Mouse (Mus musculus) C2C12 (cell line): Measurements from ENCODE around the gene Parp9. TPM values are rescaled to one million over a fixed set of nuclear protein-coding genes. Genes with fewer than 3 reads are reported as not detected.
"Not testable (repeated sequence)": the region's sequence is repeated elsewhere in the genome, so short reads cannot be mapped to it uniquely, and the experiment has no call there.

Experiments used
- H3K27me3 ChIP-seq: one replicate; pipeline ENCODE4 v1.6.1; 2011; ENCODE audit not compliant: control insufficient read depth, insufficient read depth, insufficient read length
- H3K36me3 ChIP-seq: one replicate; pipeline ENCODE4 v1.6.1; 2011; ENCODE audit not compliant: control insufficient read depth, insufficient read depth
- H3K4me3 ChIP-seq: one replicate; pipeline ENCODE4 v1.5.1; 2011; ENCODE audit warnings: mild to moderate bottlenecking, control low read depth; ENCODE audit not compliant: poor library complexity, insufficient read depth, severe bottlenecking
- H3K79me2 ChIP-seq: one replicate; pipeline ENCODE4 v1.6.1; 2011; ENCODE audit not compliant: control insufficient read depth, insufficient read depth
- H3K79me3 ChIP-seq: one replicate; pipeline ENCODE4 v1.6.1; 2011; ENCODE audit warnings: low read depth, control low read depth
- H3ac ChIP-seq: one replicate; pipeline ENCODE3; 2011; ENCODE audit warnings: low read depth; ENCODE audit not compliant: control insufficient read depth, insufficient read length
- CEBPB ChIP-seq: IDR thresholded peaks from one replicate; pipeline ENCODE4 v1.6.1; 2011; ENCODE audit warnings: low read depth, mild to moderate bottlenecking, control low read depth, moderate library complexity
- CTCF ChIP-seq: IDR thresholded peaks from one replicate; pipeline ENCODE4 v1.5.1; 2011; ENCODE audit not compliant: control insufficient read depth, insufficient read depth, insufficient read length
- FOSL1 ChIP-seq: IDR thresholded peaks from one replicate; pipeline ENCODE4 v1.8.0; 2011; ENCODE audit warnings: mild to moderate bottlenecking, low read length; ENCODE audit not compliant: poor library complexity, insufficient read depth, severe bottlenecking
- MAX ChIP-seq: IDR thresholded peaks from one replicate; pipeline ENCODE4 v1.6.1; 2011; ENCODE audit warnings: mild to moderate bottlenecking, control low read depth
- MYOD1 ChIP-seq: IDR thresholded peaks from one replicate; pipeline ENCODE4 v1.6.1; 2011; ENCODE audit warnings: low read depth; ENCODE audit not compliant: control insufficient read depth, insufficient read length
- MYOG ChIP-seq: IDR thresholded peaks from one replicate; pipeline ENCODE4 v1.6.1; 2011; ENCODE audit not compliant: control insufficient read depth, insufficient read length; ENCODE audit errors: extremely low read depth
- USF1 ChIP-seq: IDR thresholded peaks from one replicate; pipeline ENCODE4 v1.6.1; 2011; ENCODE audit warnings: low read depth, mild to moderate bottlenecking, control low read depth, moderate library complexity
- polyA plus RNA-seq: library from polyadenylated mRNA; unstranded; fragments of >200 nt; fragmentation: generic; extraction: Trizol; gene quantifications from one replicate; pipeline ENCODE4 v1.2.1, GENCODE M21; 2012; ENCODE audit warnings: missing spikeins

Gene Parp9
- polyA plus RNA-seq, 1 experiment = 0.66 TPM

GRCm38 (mm10) chr16:35993316-35993715, 55.0 kb downstream of the Parp9 start:
- H3ac ChIP-seq = no peak overlapping the region
- no peaks in the 10 kb centered on the region for H3K36me3 ChIP-seq
- H3K27me3 ChIP-seq = no peaks in the 10 kb centered on the region
- H3K4me3 ChIP-seq = no peak overlapping the region
- TF ChIP-seq MAX (no peak), MYOG (no peak), CTCF (no peak), USF1 (no peak), CEBPB (no peak), FOSL1 (no peak)
- H3K79me3 ChIP-seq = peaks cover 89% of the 10 kb centered on the region
- H3K79me2 ChIP-seq = peaks cover 100% of the 10 kb centered on the region

GRCm38 (mm10) chr16:35998852-35999251, 60.6 kb downstream of the Parp9 start:
- peaks cover 49% of the 10 kb centered on the region for H3K79me3 ChIP-seq
- not testable (repeated sequence) for H3K27me3 ChIP-seq, H3K4me3 ChIP-seq, H3ac ChIP-seq
- peaks cover 18% of the 10 kb centered on the region for H3K36me3 ChIP-seq
- H3K79me2 ChIP-seq = peaks cover 69% of the 10 kb centered on the region

- TF ChIP-seq USF1 (no peak), MAX (no peak), CTCF (no peak), MYOG (no peak), FOSL1 (no peak), MYOD1 (no peak), CEBPB (no peak)
- H3K79me3 ChIP-seq = peaks cover 1% of the 10 kb centered on the region
- H3K79me2 ChIP-seq = no peaks in the 10 kb centered on the region
- H3ac ChIP-seq = no peak overlapping the region
- H3K27me3 ChIP-seq = no peaks in the 10 kb centered on the region
- peaks cover 41% of the 10 kb centered on the region for H3K36me3 ChIP-seq
- no peak overlapping the region for H3K4me3 ChIP-seq
Measured at GRCm38 (mm10) chr16:36008396-36008795, 70.1 kb downstream of the Parp9 start.

GRCm38 (mm10) chr16:36016335-36016734, 78.1 kb downstream of the Parp9 start:
- H3K27me3 ChIP-seq = no peaks in the 10 kb centered on the region
- H3K79me2 ChIP-seq = no peaks in the 10 kb centered on the region
- peaks cover 53% of the 10 kb centered on the region for H3K36me3 ChIP-seq
- no peak overlapping the region for H3ac ChIP-seq
- H3K4me3 ChIP-seq = no peak overlapping the region
- TF ChIP-seq MYOG (no peak), MAX (no peak), FOSL1 (no peak), MYOD1 (no peak)
- no peaks in the 10 kb centered on the region for H3K79me3 ChIP-seq

Other genes starting within 250 kb of the Parp9 start
- gene Dirc2, start 169.1 kb upstream of the Parp9 start, polyA plus RNA-seq = 11.7 TPM
- gene Hspbap1, start 168.1 kb upstream of the Parp9 start, polyA plus RNA-seq = 10.6 TPM
- 0.02 TPM for gene Parp14, start 66.9 kb upstream of the Parp9 start, polyA plus RNA-seq
- 0.41 TPM for gene Dtx3l, start 681 bp downstream of the Parp9 start, polyA plus RNA-seq
- gene Kpna1, start 40.3 kb downstream of the Parp9 start, polyA plus RNA-seq = 8.3 TPM
- gene Wdr5b, start 102.7 kb downstream of the Parp9 start, polyA plus RNA-seq = 1.6 TPM
- 178 TPM for gene Fam162a, start 133.1 kb downstream of the Parp9 start, polyA plus RNA-seq
- gene Ccdc58, start 133.2 kb downstream of the Parp9 start, polyA plus RNA-seq = 52.8 TPM
- not detected for gene Csta1, start 192.8 kb downstream of the Parp9 start, polyA plus RNA-seq
- gene Stfa2l1, start 218.3 kb downstream of the Parp9 start, polyA plus RNA-seq = not detected
- not detected for gene Gm5483, start 245.7 kb downstream of the Parp9 start, polyA plus RNA-seq